ENCODE assay signal across 16 mouse cellular contexts in the genomic region with DNA sequence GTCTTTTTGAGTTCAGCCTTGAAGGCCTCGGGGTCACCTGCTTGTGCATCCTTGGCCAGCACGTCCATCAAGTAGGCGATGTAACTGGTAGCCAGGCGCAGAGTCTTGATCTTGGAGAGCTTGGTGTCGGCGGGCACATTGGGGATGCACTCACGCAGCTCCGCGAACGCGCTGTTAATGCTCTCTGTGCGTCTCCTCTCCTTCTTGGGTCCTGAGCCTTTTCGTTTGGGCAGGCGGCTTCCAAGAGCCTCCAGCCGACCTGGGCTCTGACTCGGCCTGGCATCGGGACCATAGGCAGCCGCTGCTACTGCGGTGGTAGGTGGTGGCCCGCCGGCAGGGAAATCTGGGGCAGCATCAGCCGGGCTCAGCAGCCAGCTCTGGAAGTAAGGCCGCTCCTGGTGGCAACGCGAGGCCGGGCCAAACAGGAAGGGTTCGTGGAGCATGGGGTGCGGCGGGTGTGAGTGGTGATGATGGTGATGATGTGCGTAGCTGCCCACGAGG. TPM values are rescaled to one million over a fixed set of nuclear protein-coding genes. Genes with fewer than 3 reads are reported as not detected.
DNase-seq lines count a peak whose midpoint lies in the region; ATAC-seq and TF ChIP-seq lines count a peak whose summit lies in the region.
"Had no signal": no experiment of that assay in that cellular context is flagged by ENCODE, and none has a peak within 500 bp of the region (broad histone marks: within the 10 kb centered on the region; RNA-seq: fewer than 3 reads in every experiment).

No protein-coding gene starts in this region.

- H3K4me1 ChIP-seq in forebrain, embryonic 11.5 days (replicated peaks; ENCODE audit: control insufficient read depth, insufficient read depth, low read length) = peaks cover 14% of the 10 kb centered on the region; the same call in 1 of the 2 replicates
- H3K4me1 ChIP-seq in forebrain, embryonic 16.5 days (replicated peaks; ENCODE audit: control insufficient read depth, insufficient read depth, low read length) = peaks cover 16% of the 10 kb centered on the region
- H3K4me1 ChIP-seq in kidney, embryonic 15.5 days = peaks cover 41% of the 10 kb centered on the region
- H3K4me1 ChIP-seq in embryonic facial prominence, embryonic 12.5 days = peaks cover 17% of the 10 kb centered on the region
- H3K4me1 ChIP-seq in limb, embryonic 15.5 days = peaks cover 41% of the 10 kb centered on the region
- H3K4me1 ChIP-seq in lung, postnatal 0 days (ENCODE audit: insufficient read depth, low read depth, low read length) = peaks cover 7% of the 10 kb centered on the region; the same call in 1 of the 2 replicates

- H3K9me3 ChIP-seq in forebrain, embryonic 11.5 days (ENCODE audit: control insufficient read depth, low read length) = no peaks in the 10 kb centered on the region
- H3K9me3 ChIP-seq in forebrain, embryonic 16.5 days (ENCODE audit: control insufficient read depth, low read length) = no peaks in the 10 kb centered on the region
- H3K9me3 ChIP-seq in kidney, embryonic 15.5 days (replicated peaks) = no peaks in the 10 kb centered on the region
- H3K9me3 ChIP-seq in embryonic facial prominence, embryonic 12.5 days = no peaks in the 10 kb centered on the region
- H3K9me3 ChIP-seq in limb, embryonic 15.5 days = no peaks in the 10 kb centered on the region
- H3K9me3 ChIP-seq in lung, postnatal 0 days (ENCODE audit: low read length) = no peaks in the 10 kb centered on the region
- H3K9me3 ChIP-seq: hindbrain, embryonic 15.5 days; neural tube, embryonic 13.5 days had no signal

- no peak for TF ChIP-seq CTCF in lung, postnatal 0 days (IDR thresholded peaks at IDR 0.05)

- ATAC-seq in forebrain, embryonic 11.5 days (replicated peaks; ENCODE audit: low FRiP score) = no peak
- no peak for ATAC-seq in forebrain, embryonic 16.5 days
- no peak; the same call in 1 of the 2 replicates for ATAC-seq in kidney, embryonic 15.5 days (replicated peaks; ENCODE audit: low FRiP score)
- ATAC-seq in embryonic facial prominence, embryonic 12.5 days (ENCODE audit: insufficient number of reproducible peaks, insufficient read depth, low FRiP score, low TSS enrichment) = no peak
- no peak for ATAC-seq in limb, embryonic 15.5 days (ENCODE audit: insufficient number of reproducible peaks, low FRiP score, low TSS enrichment, low read depth)
- no peak for ATAC-seq in lung, postnatal 0 days

- peaks cover 95% of the 10 kb centered on the region for H3K27me3 ChIP-seq in forebrain, embryonic 11.5 days (ENCODE audit: control insufficient read depth, insufficient read depth, low read length)
- peaks cover 79% of the 10 kb centered on the region for H3K27me3 ChIP-seq in forebrain, embryonic 16.5 days (replicated peaks; ENCODE audit: control insufficient read depth, insufficient read depth, low read length)
- H3K27me3 ChIP-seq in kidney, embryonic 15.5 days = peaks cover 99% of the 10 kb centered on the region
- peaks cover 97% of the 10 kb centered on the region for H3K27me3 ChIP-seq in embryonic facial prominence, embryonic 12.5 days
- H3K27me3 ChIP-seq in limb, embryonic 15.5 days = peaks cover 97% of the 10 kb centered on the region
- H3K27me3 ChIP-seq in lung, postnatal 0 days (replicated peaks; ENCODE audit: insufficient read depth, low read length) = peaks cover 90% of the 10 kb centered on the region

- no peaks in the 10 kb centered on the region for H3K36me3 ChIP-seq in forebrain, embryonic 11.5 days (ENCODE audit: control insufficient read depth, insufficient read depth, low read length)
- no peaks in the 10 kb centered on the region for H3K36me3 ChIP-seq in forebrain, embryonic 16.5 days (ENCODE audit: control insufficient read depth, insufficient read depth)
- no peaks in the 10 kb centered on the region for H3K36me3 ChIP-seq in kidney, embryonic 15.5 days
- no peaks in the 10 kb centered on the region for H3K36me3 ChIP-seq in embryonic facial prominence, embryonic 12.5 days
- H3K36me3 ChIP-seq in limb, embryonic 15.5 days = no peaks in the 10 kb centered on the region
- no peaks in the 10 kb centered on the region for H3K36me3 ChIP-seq in lung, postnatal 0 days (ENCODE audit: insufficient read depth, low read length)
- H3K36me3 ChIP-seq: hindbrain, embryonic 15.5 days; neural tube, embryonic 13.5 days had no signal

- no peak overlapping the region for H3K4me2 ChIP-seq in forebrain, embryonic 11.5 days (ENCODE audit: low read depth, low read length, severe bottlenecking)
- H3K4me2 ChIP-seq in forebrain, embryonic 16.5 days (ENCODE audit: low read length) = no peak overlapping the region
- no peak overlapping the region for H3K4me2 ChIP-seq in kidney, embryonic 15.5 days
- no peak overlapping the region for H3K4me2 ChIP-seq in embryonic facial prominence, embryonic 12.5 days (replicated peaks)
- H3K4me2 ChIP-seq in limb, embryonic 15.5 days = no peak overlapping the region
- no peak overlapping the region for H3K4me2 ChIP-seq in lung, postnatal 0 days (replicated peaks; ENCODE audit: low read depth, low read length)
- H3K4me2 ChIP-seq: hindbrain, embryonic 15.5 days; neural tube, embryonic 13.5 days had no signal

- TF ChIP-seq EP300 in lung, postnatal 0 days (IDR thresholded peaks at IDR 0.05) = no peak

- H3K27ac ChIP-seq in forebrain, embryonic 11.5 days (ENCODE audit: low read depth, low read length) = no peak overlapping the region
- no peak overlapping the region for H3K27ac ChIP-seq in forebrain, embryonic 16.5 days (ENCODE audit: low read length)
- H3K27ac ChIP-seq in kidney, embryonic 15.5 days = no peak overlapping the region
- no peak overlapping the region for H3K27ac ChIP-seq in embryonic facial prominence, embryonic 12.5 days
- no peak overlapping the region for H3K27ac ChIP-seq in limb, embryonic 15.5 days
- no peak overlapping the region for H3K27ac ChIP-seq in lung, postnatal 0 days (ENCODE audit: low read length)
- H3K27ac ChIP-seq: hindbrain, embryonic 15.5 days; macrophage; neural tube, embryonic 13.5 days had no signal

- no peak overlapping the region for H3K9ac ChIP-seq in forebrain, embryonic 11.5 days (ENCODE audit: low read length)
- no peak overlapping the region for H3K9ac ChIP-seq in forebrain, embryonic 16.5 days (replicated peaks; ENCODE audit: low read depth, low read length)
- H3K9ac ChIP-seq in kidney, embryonic 15.5 days = no peak overlapping the region
- no peak overlapping the region for H3K9ac ChIP-seq in embryonic facial prominence, embryonic 12.5 days
- no peak overlapping the region for H3K9ac ChIP-seq in limb, embryonic 15.5 days
- no peak overlapping the region for H3K9ac ChIP-seq in lung, postnatal 0 days (replicated peaks; ENCODE audit: low read depth)
- H3K9ac ChIP-seq: hindbrain, embryonic 15.5 days; neural tube, embryonic 13.5 days had no signal

- 1% methylated on average over 31 of the region's 31 CpGs for WGBS in forebrain, embryonic 11.5 days
- 3% methylated on average over 31 of the region's 31 CpGs for WGBS in forebrain, embryonic 16.5 days
- WGBS in kidney, embryonic 15.5 days = 4% methylated on average over 31 of the region's 31 CpGs
- 3% methylated on average over 31 of the region's 31 CpGs for WGBS in embryonic facial prominence, embryonic 12.5 days
- WGBS in limb, embryonic 15.5 days = 16% methylated on average over 31 of the region's 31 CpGs
- 7% methylated on average over 31 of the region's 31 CpGs for WGBS in lung, postnatal 0 days

- H3K4me3 ChIP-seq in forebrain, embryonic 11.5 days (ENCODE audit: low read depth, low read length) = no peak overlapping the region
- H3K4me3 ChIP-seq in forebrain, embryonic 16.5 days (replicated peaks; ENCODE audit: low read length) = no peak overlapping the region
- H3K4me3 ChIP-seq in kidney, embryonic 15.5 days (replicated peaks) = 0 out of 2 replicates have a peak overlapping the region, but pooled peaks have one; percentile 18
- H3K4me3 ChIP-seq in embryonic facial prominence, embryonic 12.5 days = peak overlapping the region; percentile 19; the same call in 1 of the 2 replicates
- peak overlapping the region; percentile 13 for H3K4me3 ChIP-seq in limb, embryonic 15.5 days
- H3K4me3 ChIP-seq in lung, postnatal 0 days (ENCODE audit: low read depth, low read length) = no peak overlapping the region
- H3K4me3 ChIP-seq: hindbrain, embryonic 15.5 days; neural tube, embryonic 13.5 days had no signal

- DNase-seq in forebrain, embryonic 11.5 days (ENCODE audit: low spot score) = peak; percentile 68
- DNase-seq in kidney, postnatal 14 days = no peak
- DNase-seq in right cerebral cortex, postnatal 4 days = no peak
- no peak for DNase-seq in lung, postnatal 0 days (ENCODE audit: low spot score)
- DNase-seq: cerebellum, postnatal 36 days; kidney, postnatal 4 days; left cerebral cortex, postnatal 4 days; right cerebral cortex, postnatal 25 days had no signal

RNA-seq across cellular contexts. Expression of a gene that starts 1.3 kb away (rescaled TPM):
- not detected in 2 replicates for polyA plus RNA-seq in forebrain, embryonic 11.5 days (2014; fragmentation: Nextera tagmentation; extraction: Ambion mirVana)
- polyA plus RNA-seq in forebrain, embryonic 16.5 days (2015; fragmentation: Nextera tagmentation; extraction: Ambion mirVana) = not detected in 2 replicates
- polyA plus RNA-seq in kidney, embryonic 15.5 days (2015; fragmentation: Nextera tagmentation; extraction: Ambion mirVana) = 0.99 and 5.4 TPM in 2 replicates
- 1.9 and 5.4 TPM in 2 replicates for polyA plus RNA-seq in embryonic facial prominence, embryonic 12.5 days (2016; fragmentation: Nextera tagmentation; extraction: Ambion mirVana)
- 1.1 and 1.7 TPM in 2 replicates for polyA plus RNA-seq in limb, embryonic 15.5 days (2015; fragmentation: Nextera tagmentation; extraction: Ambion mirVana)
- not detected in 2 replicates for polyA plus RNA-seq in lung, postnatal 0 days (2015; fragmentation: Nextera tagmentation; extraction: Ambion mirVana)
- polyA plus RNA-seq: C2C12; hindbrain, embryonic 15.5 days; macrophage had no signal

RNA-seq across cellular contexts. Expression of a gene that starts 29.9 kb away (rescaled TPM):
- polyA plus RNA-seq in forebrain, embryonic 11.5 days (2014; fragmentation: Nextera tagmentation; extraction: Ambion mirVana) = 14.1 and 15.8 TPM in 2 replicates
- polyA plus RNA-seq in forebrain, embryonic 16.5 days (2015; fragmentation: Nextera tagmentation; extraction: Ambion mirVana) = 5.8 and 7.9 TPM in 2 replicates
- 10.1 and 11.6 TPM in 2 replicates for polyA plus RNA-seq in kidney, embryonic 15.5 days (2015; fragmentation: Nextera tagmentation; extraction: Ambion mirVana)
- 22.8 and 24.0 TPM in 2 replicates for polyA plus RNA-seq in embryonic facial prominence, embryonic 12.5 days (2016; fragmentation: Nextera tagmentation; extraction: Ambion mirVana)
- 10.5 and 13.1 TPM in 2 replicates for polyA plus RNA-seq in limb, embryonic 15.5 days (2015; fragmentation: Nextera tagmentation; extraction: Ambion mirVana)
- 16.7 and 16.8 TPM in 2 replicates for polyA plus RNA-seq in lung, postnatal 0 days (2015; fragmentation: Nextera tagmentation; extraction: Ambion mirVana)

Comparison
In these comparisons a context has a peak if more than half of its experiments do, and no peak if none do; other contexts are left out.
1. H3K4me3 ChIP-seq: peak in kidney, embryonic 15.5 days (single experiment), embryonic facial prominence, embryonic 12.5 days (single experiment) and limb, embryonic 15.5 days (single experiment); none in forebrain, embryonic 11.5 days (single experiment), forebrain, embryonic 16.5 days (single experiment) and lung, postnatal 0 days (single experiment).